Mouse (Mus musculus) thymus, postnatal 25 days (tissue): Measurements from ENCODE around the gene Olfr304.
"Not testable (repeated sequence)": the region's sequence is repeated elsewhere in the genome, so short reads cannot be mapped to it uniquely, and the experiment has no call there.

ENCODE experiments used
- DNase-seq: peaks from one replicate; pipeline ENCODE4 v3.0.0; 2022

The Olfr304 gene

DNA sequence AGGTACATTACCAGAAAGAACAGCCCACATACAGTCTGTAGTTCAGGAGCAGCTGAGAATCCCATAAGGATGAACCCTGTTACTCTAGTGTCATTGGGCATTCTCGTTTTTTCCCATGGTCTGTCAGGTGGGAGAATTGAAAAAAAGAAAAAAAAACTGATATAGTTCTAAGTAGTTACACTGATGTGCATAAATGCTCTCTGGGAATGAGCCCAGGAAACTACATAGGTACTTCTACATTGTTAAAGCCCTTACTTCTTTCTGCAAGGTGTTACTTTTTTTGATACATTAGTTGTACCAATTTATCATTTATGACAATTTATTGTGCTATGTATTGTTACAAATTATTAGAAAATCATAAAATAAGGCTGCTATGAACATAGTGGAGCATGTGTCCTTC lies at the start of gene Olfr304:
TSS of gene Olfr304 (minus strand) at position 101 of the 400 bp plus-strand sequence.
- no peak for DNase-seq

DNA sequence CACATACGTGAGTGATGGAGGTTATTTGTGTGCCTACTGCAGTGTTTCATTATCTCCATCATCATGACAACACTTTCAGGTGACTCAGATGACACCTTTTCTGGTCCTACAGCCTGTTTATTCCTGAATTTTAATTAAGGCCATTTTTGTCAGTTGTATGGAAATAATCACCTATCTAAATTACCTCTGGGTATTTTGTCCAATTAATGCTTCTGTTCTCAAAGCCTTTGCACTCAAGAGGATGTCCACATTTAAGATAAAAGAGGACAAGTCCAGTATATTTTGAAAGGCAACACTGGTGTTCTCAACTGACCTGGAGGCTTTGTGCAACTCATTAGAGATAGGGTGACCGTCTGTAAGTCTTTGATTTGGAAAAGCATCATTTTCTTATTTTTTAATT lies 17.1 kb upstream of the Olfr304 start, which contains the start of gene Olfr301:
TSS of gene Olfr301 (plus strand) at position 301 of the 400 bp plus-strand sequence.
- DNase-seq, result no peak

DNA sequence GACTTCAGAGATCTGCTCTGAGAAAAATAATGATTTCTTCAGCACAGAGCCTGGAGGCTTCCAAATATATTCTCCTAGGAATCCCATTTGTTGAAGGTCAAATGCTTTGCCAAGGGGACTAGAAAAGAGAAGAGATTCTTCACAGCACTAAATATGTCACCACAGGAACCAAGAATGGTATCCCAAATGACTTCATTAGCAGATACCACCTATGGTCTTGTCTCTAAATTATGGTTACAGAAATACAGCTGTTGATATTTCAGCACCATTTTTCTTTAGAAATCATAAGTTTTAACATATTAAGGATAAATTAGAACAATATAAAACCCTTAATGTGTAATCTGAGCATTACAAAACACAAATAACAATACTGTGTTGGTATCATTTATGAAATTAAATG lies 11.2 kb upstream of the Olfr304 start, which contains the start of gene Olfr303:
TSS of gene Olfr303 (minus strand) at position 101 of the 400 bp plus-strand sequence.
- DNase-seq, result no peak

DNA sequence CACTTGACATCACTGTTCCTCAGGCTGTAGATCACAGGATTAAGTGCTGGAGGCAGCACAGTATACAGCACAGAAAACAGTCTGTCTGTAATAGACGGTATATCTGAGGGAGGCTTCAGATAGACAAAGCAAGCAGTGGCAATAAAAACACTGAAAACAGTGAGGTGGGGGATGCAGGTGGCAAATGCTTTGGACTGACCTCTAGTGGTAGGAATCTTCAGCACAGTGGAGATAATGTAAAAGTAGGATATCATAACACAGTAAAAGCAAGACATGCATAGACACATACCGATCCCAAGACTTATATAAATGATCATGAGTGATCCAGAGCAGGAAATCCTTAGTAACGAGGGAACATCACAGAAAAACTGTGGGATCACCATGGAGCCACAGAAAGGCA lies 689 bp downstream of the Olfr304 start:
- no peak for DNase-seq

GRCm38 (mm10) chr7:86366828-86367227 lies 19.6 kb downstream of the Olfr304 start, which contains the start of gene Olfr305:
Olfr305 (minus strand) TSS chr7:86366928.
- no peak for DNase-seq

DNA sequence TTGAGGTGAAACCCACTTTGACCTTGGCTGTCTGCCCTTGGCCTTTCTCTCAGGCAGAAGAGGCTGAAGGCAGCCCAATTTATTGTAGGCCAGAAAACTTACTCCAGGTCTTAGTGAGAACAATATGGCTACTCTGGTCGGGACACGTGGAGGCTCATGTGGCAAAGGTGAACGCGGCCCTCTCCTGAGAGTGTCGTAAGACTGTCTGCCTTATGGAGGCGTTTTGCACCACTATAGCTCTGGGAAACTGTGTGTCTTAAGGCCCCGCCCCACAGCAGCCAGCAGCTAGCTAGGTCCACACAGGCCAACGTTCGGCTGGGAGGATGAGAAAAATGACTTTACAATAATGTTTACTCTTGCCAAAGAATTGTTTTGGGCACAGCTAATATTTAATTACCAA lies 40.2 kb downstream of the Olfr304 start:
- DNase-seq, result not testable (repeated sequence)

- DNase-seq, result no peak
These were observed 42.2 kb downstream of the Olfr304 start for GRCm38 (mm10) chr7:86344253-86344652.

DNA sequence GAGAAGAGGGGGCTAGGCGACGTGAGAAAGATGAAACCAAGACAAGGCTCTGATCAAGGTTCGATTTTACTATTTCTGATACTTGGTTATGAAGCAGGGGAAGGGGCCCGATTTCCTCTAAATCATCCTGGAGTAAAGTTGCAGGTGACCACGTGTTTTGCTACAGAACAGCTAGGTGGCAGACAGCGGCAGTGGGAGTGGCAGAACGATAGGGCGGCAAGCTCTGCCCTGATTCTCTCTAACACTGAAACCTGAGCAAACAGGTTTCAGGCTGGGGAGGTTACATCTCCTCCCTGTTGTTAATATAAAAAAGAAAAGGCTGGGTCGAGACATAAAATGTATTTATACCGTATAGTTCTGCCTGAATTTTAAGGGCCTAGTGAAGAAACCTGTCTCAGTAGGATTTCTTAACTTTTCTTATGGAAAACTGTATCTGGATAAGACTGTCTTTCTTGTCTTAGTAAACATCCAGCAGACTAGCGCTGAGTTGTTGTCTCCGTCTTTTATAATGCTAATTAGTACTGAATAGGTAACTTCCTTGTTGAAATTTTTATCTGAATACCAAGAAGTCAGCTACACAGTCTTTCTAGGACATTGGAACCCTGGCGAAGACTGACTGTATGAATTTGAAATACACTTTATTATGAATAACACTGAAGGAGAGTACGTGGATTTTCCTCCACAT lies 43.4 kb downstream of the Olfr304 start:
- no peak for DNase-seq

DNA sequence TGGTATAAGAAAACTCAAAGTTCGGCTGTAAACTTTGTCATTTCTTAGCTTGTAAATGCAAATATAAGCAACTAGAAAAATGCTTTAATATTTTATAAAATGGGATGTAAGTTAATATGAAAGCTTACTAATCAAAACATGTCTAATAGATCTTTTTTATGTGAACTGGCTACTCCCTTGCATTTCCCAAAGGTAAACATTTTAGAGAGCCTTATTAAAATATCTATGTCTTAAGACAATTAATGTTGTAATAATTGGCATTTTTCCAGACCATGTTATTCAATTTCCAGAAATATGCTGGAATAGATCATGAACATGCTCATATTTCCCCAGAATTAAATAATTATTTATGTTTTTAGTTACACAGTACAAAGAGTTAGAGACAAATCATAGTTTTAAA lies 49.0 kb downstream of the Olfr304 start, which contains the start of gene Olfr307:
TSS of gene Olfr307 (minus strand) at position 101 of the 400 bp plus-strand sequence.
- DNase-seq, result no peak
